Mouse (Mus musculus) CH12.LX (cell line): ENCODE data around the gene Znhit3.

Source experiments
- CTCF ChIP-seq, 2 experiments: IDR thresholded peaks in 1 of 2; conservative IDR thresholded peaks in 1 of 2; 2 replicates each; pipeline ENCODE4 v1.5.1; 2011 to 2012; ENCODE audit warnings: low read depth in 2 of 2, low read length in 2 of 2, improper control_type of control experiment in 1 of 2, inconsistent platforms in 1 of 2, mild to moderate bottlenecking in 1 of 2, moderate library complexity in 1 of 2
- EP300 ChIP-seq: IDR thresholded peaks from 2 replicates; pipeline ENCODE4 v1.6.1; 2011; ENCODE audit warnings: low read length, improper control_type of control experiment
- HCFC1 ChIP-seq: IDR thresholded peaks from 2 replicates; pipeline ENCODE4 v1.6.1; 2012; ENCODE audit warnings: low read depth, mild to moderate bottlenecking, inconsistent platforms, low read length, improper control_type of control experiment
- MAX ChIP-seq: IDR thresholded peaks from 2 replicates; pipeline ENCODE4 v1.6.1; 2011; ENCODE audit warnings: low read length, improper control_type of control experiment
- POLR2A ChIP-seq: IDR thresholded peaks from 2 replicates; pipeline ENCODE4 v1.6.1; 2011; ENCODE audit warnings: low read depth, mild to moderate bottlenecking, improper control_type of control experiment, low read length
- POLR2AphosphoS2 ChIP-seq: IDR thresholded peaks from 2 replicates; pipeline ENCODE4 v1.6.1; 2011; ENCODE audit warnings: low read depth, low read length, improper control_type of control experiment
- RAD21 ChIP-seq: IDR thresholded peaks from 2 replicates; pipeline ENCODE4 v1.6.1; 2011; ENCODE audit warnings: low read depth, mild to moderate bottlenecking, low read length, improper control_type of control experiment, moderate library complexity
- UBTF ChIP-seq: IDR thresholded peaks from 2 replicates; pipeline ENCODE4 v1.6.1; 2012; ENCODE audit warnings: low read depth, mild to moderate bottlenecking, inconsistent platforms, low read length, improper control_type of control experiment, moderate library complexity
- USF1 ChIP-seq: IDR thresholded peaks from 2 replicates; pipeline ENCODE4 v1.6.1; 2014; ENCODE audit warnings: low read depth, mild to moderate bottlenecking, inconsistent platforms, low read length, improper control_type of control experiment
- USF2 ChIP-seq: conservative IDR thresholded peaks from 2 replicates; pipeline ENCODE4 v1.6.1; 2011; ENCODE audit warnings: low read depth, low read length, improper control_type of control experiment
- ZC3H11A ChIP-seq: IDR thresholded peaks from 2 replicates; pipeline ENCODE4 v1.6.1; 2012; ENCODE audit warnings: low read depth, mild to moderate bottlenecking, inconsistent platforms, low read length, improper control_type of control experiment
- ZKSCAN1 ChIP-seq: IDR thresholded peaks from 2 replicates; pipeline ENCODE4 v1.6.1; 2012; ENCODE audit warnings: low read depth, inconsistent platforms, low read length, improper control_type of control experiment, borderline replicate concordance
- ZNF384 ChIP-seq: IDR thresholded peaks from 2 replicates; pipeline ENCODE4 v1.6.1; 2012; ENCODE audit warnings: low read depth, low read length, improper control_type of control experiment, inconsistent platforms

GRCm38 (mm10) chr11:84880465-84880961 is 35.7 kb downstream of the Znhit3 start:
- TF ChIP-seq HCFC1 (no peak), UBTF (no peak), POLR2A (no peak), USF2 (no peak), CTCF (conservative IDR thresholded peaks at IDR 0.05 in 1 of 2, IDR thresholded peaks at IDR 0.05 in 1 of 2; ENCODE audit: low read depth in 2 of 2, low read length in 2 of 2) (peak; percentile 10 to 54; a peak in 2 of 4 replicates), EP300 (no peak), ZC3H11A (no peak), RAD21 (no peak), MAX (no peak), ZNF384 (no peak), POLR2AphosphoS2 (no peak), USF1 (no peak), ZKSCAN1 (no peak)
